Mouse (Mus musculus) heart, embryonic 13.5 days (tissue): Measurements from ENCODE around the gene Galnt11. TPM values are rescaled to one million over a fixed set of nuclear protein-coding genes. Genes with fewer than 3 reads are reported as not detected.

Experiments used
- ATAC-seq: fragments of 200-750 bp; cut with Nextera tagmentation; 2 replicates; pipeline ENCODE4 v1.8.0; 2017; ENCODE audit warnings: moderate TSS enrichment; ENCODE audit not compliant: insufficient number of reproducible peaks, low FRiP score, low TSS enrichment; ENCODE audit errors: extremely low read depth
- H3K27ac ChIP-seq: fragments of 300-500 bp; sonication (generic); replicated peaks from 2 replicates; pipeline ENCODE4 v1.5.1; 2015; ENCODE audit warnings: moderate library complexity, mild to moderate bottlenecking, inconsistent platforms
- H3K27me3 ChIP-seq: fragments of 300-500 bp; sonication (generic); replicated peaks from 2 replicates; pipeline ENCODE4 v1.6.1; 2015; ENCODE audit warnings: mild to moderate bottlenecking, inconsistent platforms
- H3K36me3 ChIP-seq: fragments of 300-500 bp; sonication (generic); 2 replicates; pipeline ENCODE4 v1.6.1; 2015; ENCODE audit warnings: mild to moderate bottlenecking, inconsistent platforms
- H3K4me1 ChIP-seq: fragments of 300-500 bp; sonication (generic); 2 replicates; pipeline ENCODE4 v1.6.1; 2015; ENCODE audit warnings: inconsistent platforms
- H3K4me2 ChIP-seq: fragments of 300-500 bp; sonication (generic); 2 replicates; pipeline ENCODE4 v1.6.1; 2015; ENCODE audit warnings: inconsistent platforms, mild to moderate bottlenecking, moderate library complexity
- H3K4me3 ChIP-seq: fragments of 300-500 bp; sonication (generic); 2 replicates; pipeline ENCODE4 v1.5.1; 2015; ENCODE audit warnings: moderate library complexity, mild to moderate bottlenecking, inconsistent platforms
- H3K9ac ChIP-seq: fragments of 300-500 bp; sonication (generic); 2 replicates; pipeline ENCODE4 v1.6.1; 2015; ENCODE audit warnings: inconsistent platforms, mild to moderate bottlenecking, moderate library complexity
- H3K9me3 ChIP-seq: fragments of 300-500 bp; sonication (generic); 2 replicates; pipeline ENCODE4 v1.6.1; 2016; ENCODE audit warnings: inconsistent platforms
- WGBS: fragments of 180-500 bp; shearing (Covaris S2); methylation state at CpG from one replicate; pipeline ENCODE4 v1.1.7; 2015; ENCODE audit warnings: mixed read lengths; 5-methylcytosine and 5-hydroxymethylcytosine counted together
- polyA plus RNA-seq: library from polyadenylated mRNA; unstranded; fragments of >200 nt; fragmentation: Nextera tagmentation; extraction: Ambion mirVana; gene quantifications from 2 replicates; pipeline ENCODE4 v1.2.1, GENCODE M21; 2015

The Galnt11 gene
- polyA plus RNA-seq, 1 experiment from 2014 or later: 32.1 TPM

- Histone ChIP-seq H3K4me1 (peaks cover 10% of the 10 kb centered on the region; the same call in 1 of the 2 replicates), H3K27me3 (no peaks in the 10 kb centered on the region), H3K27ac (no peak overlapping the region), H3K9me3 (no peaks in the 10 kb centered on the region), H3K36me3 (peaks cover 91% of the 10 kb centered on the region), H3K4me3 (no peak overlapping the region), H3K4me2 (no peak overlapping the region), H3K9ac (no peak overlapping the region)
- 69% methylated on average over 2 of the region's 2 CpGs for WGBS
- ATAC-seq: no peak
Measured at GRCm38 (mm10) chr5:25256686-25257085, 35.0 kb downstream of the Galnt11 start.

GRCm38 (mm10) chr5:25261452-25261851 is 39.7 kb downstream of the Galnt11 start:
- Histone ChIP-seq H3K27me3 (no peaks in the 10 kb centered on the region), H3K9ac (no peak overlapping the region), H3K9me3 (no peaks in the 10 kb centered on the region), H3K4me1 (peaks cover 7% of the 10 kb centered on the region; the same call in 1 of the 2 replicates), H3K36me3 (peaks cover 94% of the 10 kb centered on the region), H3K4me2 (no peak overlapping the region), H3K4me3 (no peak overlapping the region), H3K27ac (no peak overlapping the region)
- ATAC-seq: no peak
- WGBS: 73% methylated on average over 6 of the region's 6 CpGs

GRCm38 (mm10) chr5:25262266-25262665 is 40.6 kb downstream of the Galnt11 start:
- Histone ChIP-seq H3K27ac (no peak overlapping the region), H3K36me3 (peaks cover 93% of the 10 kb centered on the region), H3K4me3 (no peak overlapping the region), H3K9me3 (no peaks in the 10 kb centered on the region), H3K9ac (no peak overlapping the region), H3K4me2 (no peak overlapping the region), H3K4me1 (peaks cover under 1% of the 10 kb centered on the region; the same call in 1 of the 2 replicates), H3K27me3 (no peaks in the 10 kb centered on the region)
- ATAC-seq: no peak
- 65% methylated on average over 7 of the region's 7 CpGs for WGBS

GRCm38 (mm10) chr5:25268258-25268888 is 46.7 kb downstream of the Galnt11 start:
- no peak overlapping the region for H3K27ac ChIP-seq
- no peak overlapping the region for H3K4me3 ChIP-seq
- 93% methylated on average over 4 of the region's 4 CpGs for WGBS
- H3K27me3 ChIP-seq: no peaks in the 10 kb centered on the region
- H3K4me2 ChIP-seq: no peak overlapping the region
- no peak overlapping the region for H3K9ac ChIP-seq
- H3K9me3 ChIP-seq: no peaks in the 10 kb centered on the region
- H3K36me3 ChIP-seq: peaks cover 84% of the 10 kb centered on the region
- H3K4me1 ChIP-seq: no peaks in the 10 kb centered on the region
- no peak for ATAC-seq

- no peaks in the 10 kb centered on the region for H3K4me1 ChIP-seq
- no peaks in the 10 kb centered on the region for H3K27me3 ChIP-seq
- no peak overlapping the region for H3K27ac ChIP-seq
- WGBS: 89% methylated on average over 10 of the region's 10 CpGs
- H3K36me3 ChIP-seq: peaks cover 83% of the 10 kb centered on the region
- no peaks in the 10 kb centered on the region for H3K9me3 ChIP-seq
- no peak overlapping the region for H3K9ac ChIP-seq
- H3K4me2 ChIP-seq: no peak overlapping the region
- ATAC-seq: no peak
- H3K4me3 ChIP-seq: no peak overlapping the region
Measured at GRCm38 (mm10) chr5:25275629-25276028, 53.9 kb downstream of the Galnt11 start.

- Histone ChIP-seq H3K4me2 (no peak overlapping the region), H3K27me3 (no peaks in the 10 kb centered on the region), H3K9me3 (no peaks in the 10 kb centered on the region), H3K4me3 (no peak overlapping the region), H3K4me1 (no peaks in the 10 kb centered on the region), H3K9ac (no peak overlapping the region), H3K27ac (no peak overlapping the region), H3K36me3 (peaks cover 83% of the 10 kb centered on the region)
- ATAC-seq: no peak
- WGBS: 80% methylated on average over 6 of the region's 6 CpGs
Measured at GRCm38 (mm10) chr5:25276365-25276764, 54.7 kb downstream of the Galnt11 start.

- Histone ChIP-seq H3K36me3 (peaks cover 97% of the 10 kb centered on the region), H3K9me3 (no peaks in the 10 kb centered on the region)
- WGBS: 94% methylated on average over 13 of the region's 13 CpGs
Measured at GRCm38 (mm10) chr5:25283988-25284387, 62.3 kb downstream of the Galnt11 start.

GRCm38 (mm10) chr5:25296830-25297229 is 75.1 kb downstream of the Galnt11 start:
- no peak overlapping the region for H3K27ac ChIP-seq
- no peak overlapping the region for H3K4me2 ChIP-seq
- no peak overlapping the region for H3K4me3 ChIP-seq
- ATAC-seq: no peak
- H3K27me3 ChIP-seq: no peaks in the 10 kb centered on the region
- no peaks in the 10 kb centered on the region for H3K9me3 ChIP-seq
- no peaks in the 10 kb centered on the region for H3K4me1 ChIP-seq
- H3K9ac ChIP-seq: no peak overlapping the region
- 58% methylated on average over 3 of the region's 3 CpGs for WGBS
- peaks cover 47% of the 10 kb centered on the region for H3K36me3 ChIP-seq

More at GRCm38 (mm10) chr5:25283988-25284387, 62.3 kb downstream of the Galnt11 start:
- Histone ChIP-seq H3K27me3 (no peaks in the 10 kb centered on the region), H3K9ac (no peak overlapping the region), H3K4me1 (no peaks in the 10 kb centered on the region), H3K4me3 (no peak overlapping the region), H3K27ac (no peak overlapping the region), H3K4me2 (no peak overlapping the region)
- no peak for ATAC-seq

- no peak overlapping the region for H3K9ac ChIP-seq
- no peak for ATAC-seq
- H3K4me2 ChIP-seq: no peak overlapping the region
- WGBS: 91% methylated on average over 2 of the region's 2 CpGs
- no peak overlapping the region for H3K4me3 ChIP-seq
- no peak overlapping the region for H3K27ac ChIP-seq
- H3K4me1 ChIP-seq: no peaks in the 10 kb centered on the region
- H3K9me3 ChIP-seq: no peaks in the 10 kb centered on the region
- H3K27me3 ChIP-seq: no peaks in the 10 kb centered on the region
- peaks cover 60% of the 10 kb centered on the region for H3K36me3 ChIP-seq
Measured at GRCm38 (mm10) chr5:25310226-25310625, 88.5 kb downstream of the Galnt11 start.

- Histone ChIP-seq H3K36me3 (peaks cover 79% of the 10 kb centered on the region), H3K9ac (no peak overlapping the region), H3K4me3 (no peak overlapping the region), H3K4me2 (no peak overlapping the region), H3K27ac (no peak overlapping the region), H3K4me1 (no peaks in the 10 kb centered on the region), H3K27me3 (no peaks in the 10 kb centered on the region), H3K9me3 (no peaks in the 10 kb centered on the region)
- no peak for ATAC-seq
- WGBS: 75% methylated on average over 6 of the region's 6 CpGs
Measured at GRCm38 (mm10) chr5:25313881-25314280, 92.2 kb downstream of the Galnt11 start.
